Mouse (Mus musculus): Measurements from ENCODE around the gene Dip2c. TPM values are rescaled to one million over a fixed set of nuclear protein-coding genes. Genes with fewer than 3 reads are reported as not detected.

The Dip2c gene
- polyA plus RNA-seq, 1 experiment from 2014 or later: 2.6 TPM

DNA sequence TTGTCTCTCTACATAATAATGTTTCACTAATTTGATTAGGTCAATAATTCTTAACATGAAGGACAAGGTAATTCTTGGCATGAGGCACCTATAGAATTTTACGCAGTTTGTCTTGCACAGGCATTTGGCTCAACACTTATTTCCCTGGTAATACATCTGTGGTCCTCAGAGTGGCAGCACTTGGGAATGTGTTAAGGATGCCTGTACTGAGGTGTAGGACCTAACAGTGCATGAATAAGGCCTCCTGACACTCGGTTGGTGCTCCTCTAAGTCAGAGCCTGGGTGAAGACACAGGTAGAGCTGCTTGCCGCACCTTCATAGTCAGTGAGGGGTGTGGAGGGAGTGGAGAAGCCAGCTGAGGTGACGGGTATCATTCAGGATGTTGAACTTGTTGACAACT, 407.0 kb downstream of the Dip2c start:
- no peaks in the 10 kb centered on the region for H3K4me1 ChIP-seq (replicated peaks; ENCODE audit: control insufficient read depth, insufficient read depth)
- no peaks in the 10 kb centered on the region for H3K9me3 ChIP-seq (ENCODE audit: control insufficient read depth, low read length)
- H3K4me3 ChIP-seq (ENCODE audit: low read depth, low read length): no peak overlapping the region
- DNase-seq (ENCODE audit: low spot score) (no peak), ATAC-seq (ENCODE audit: low FRiP score, low TSS enrichment) (0 out of 2 replicates have a peak, but pooled peaks have one; percentile 40)
- no peaks in the 10 kb centered on the region for H3K27me3 ChIP-seq (ENCODE audit: control insufficient read depth, insufficient read depth, low read length)
- TF ChIP-seq EP300 (optimal IDR thresholded peaks at IDR 0.05) (no peak), CTCF (IDR thresholded peaks at IDR 0.05; ENCODE audit: low read depth) (peak; percentile 49)
- no peak overlapping the region for H3K27ac ChIP-seq (replicated peaks)
- H3K9ac ChIP-seq (ENCODE audit: low read length): no peak overlapping the region
- WGBS: 87% methylated on average over 4 of the region's 4 CpGs
- H3K4me2 ChIP-seq (replicated peaks; ENCODE audit: low read depth): no peak overlapping the region
- peaks cover 22% of the 10 kb centered on the region for H3K36me3 ChIP-seq (ENCODE audit: control insufficient read depth, insufficient read depth, low read length)

DNA sequence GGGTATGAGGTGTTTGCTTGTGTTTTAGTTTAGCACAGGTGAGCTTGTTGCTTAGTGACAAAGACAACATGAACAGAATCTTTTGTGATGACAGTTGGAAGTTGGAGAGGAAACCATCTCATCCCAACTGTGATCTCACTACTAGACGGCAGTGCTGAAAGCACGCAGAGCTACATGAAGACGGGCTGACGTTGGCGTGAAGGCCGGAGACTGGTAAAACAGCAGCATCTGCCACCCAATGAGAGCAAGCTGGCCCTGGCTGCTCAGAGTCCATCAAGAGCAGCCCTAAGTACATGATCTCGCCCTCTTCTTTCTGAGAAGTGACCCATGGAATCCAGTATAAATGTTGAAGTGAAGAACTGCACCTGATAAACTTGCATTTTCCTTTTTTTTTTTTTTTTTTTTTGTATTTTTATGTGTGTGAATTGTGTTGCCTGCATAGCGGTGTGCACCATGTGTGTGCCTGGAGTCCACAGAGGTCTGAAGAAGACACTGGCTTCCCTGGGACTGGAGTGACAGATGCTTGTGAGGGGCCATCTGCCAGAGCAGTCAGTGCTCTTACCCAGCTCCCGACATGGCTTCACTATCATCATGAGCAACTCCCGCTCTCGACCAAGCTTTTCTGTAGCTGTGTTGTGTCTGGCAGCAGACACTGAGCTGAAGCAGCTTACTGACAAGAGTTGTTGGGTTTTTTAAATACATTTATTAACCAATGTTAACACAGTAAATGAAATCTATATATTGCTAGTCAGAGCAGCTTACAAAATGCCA, 408.0 kb downstream of the Dip2c start:
- Histone ChIP-seq H3K27me3 (ENCODE audit: control insufficient read depth, insufficient read depth, low read length) (no peaks in the 10 kb centered on the region), H3K27ac (replicated peaks) (no peak overlapping the region), H3K9ac (ENCODE audit: low read length) (no peak overlapping the region), H3K36me3 (ENCODE audit: control insufficient read depth, insufficient read depth, low read length) (peaks cover 29% of the 10 kb centered on the region), H3K4me1 (replicated peaks; ENCODE audit: control insufficient read depth, insufficient read depth) (no peaks in the 10 kb centered on the region), H3K4me3 (ENCODE audit: low read depth, low read length) (no peak overlapping the region), H3K4me2 (replicated peaks; ENCODE audit: low read depth) (no peak overlapping the region), H3K9me3 (ENCODE audit: control insufficient read depth, low read length) (no peaks in the 10 kb centered on the region)
- DNase-seq (ENCODE audit: low spot score): no peak
- WGBS: 94% methylated on average over 11 of the region's 11 CpGs
- TF ChIP-seq EP300 (optimal IDR thresholded peaks at IDR 0.05): no peak
- ATAC-seq (ENCODE audit: low FRiP score, low TSS enrichment): no peak

DNA sequence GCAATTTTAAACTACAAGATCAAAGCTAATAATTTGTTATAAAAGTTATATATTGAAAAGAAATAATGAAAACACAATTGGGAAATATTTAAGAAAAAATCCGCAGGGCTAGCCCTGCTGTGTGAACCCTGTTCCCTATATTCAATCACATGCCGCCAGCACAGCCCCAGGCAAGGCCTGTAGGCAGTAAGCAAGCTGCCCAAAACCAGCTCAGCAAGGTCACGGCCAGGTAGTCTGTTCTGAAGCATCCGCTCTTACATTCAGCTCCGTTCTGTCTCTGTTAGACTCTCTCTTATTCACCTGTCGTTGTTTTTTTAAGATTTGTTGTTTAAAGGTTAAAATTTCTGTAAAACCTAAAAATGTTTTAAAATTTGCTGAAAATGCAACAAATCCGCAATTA, 409.9 kb downstream of the Dip2c start:
- no peaks in the 10 kb centered on the region for H3K27me3 ChIP-seq (ENCODE audit: control insufficient read depth, insufficient read depth, low read length)
- no peak overlapping the region for H3K4me3 ChIP-seq (ENCODE audit: low read depth, low read length)
- TF ChIP-seq EP300 (optimal IDR thresholded peaks at IDR 0.05) (no peak), CTCF (IDR thresholded peaks at IDR 0.05; ENCODE audit: low read depth) (no peak)
- DNase-seq (ENCODE audit: low spot score): no peak
- H3K4me1 ChIP-seq (replicated peaks; ENCODE audit: control insufficient read depth, insufficient read depth): no peaks in the 10 kb centered on the region
- H3K27ac ChIP-seq (replicated peaks): no peak overlapping the region
- ATAC-seq (ENCODE audit: low FRiP score, low TSS enrichment): no peak
- 92% methylated on average over 7 of the region's 7 CpGs for WGBS
- no peak overlapping the region for H3K9ac ChIP-seq (ENCODE audit: low read length)
- no peaks in the 10 kb centered on the region for H3K9me3 ChIP-seq (ENCODE audit: control insufficient read depth, low read length)
- H3K36me3 ChIP-seq (ENCODE audit: control insufficient read depth, insufficient read depth, low read length): peaks cover 38% of the 10 kb centered on the region
- no peak overlapping the region for H3K4me2 ChIP-seq (replicated peaks; ENCODE audit: low read depth)

DNA sequence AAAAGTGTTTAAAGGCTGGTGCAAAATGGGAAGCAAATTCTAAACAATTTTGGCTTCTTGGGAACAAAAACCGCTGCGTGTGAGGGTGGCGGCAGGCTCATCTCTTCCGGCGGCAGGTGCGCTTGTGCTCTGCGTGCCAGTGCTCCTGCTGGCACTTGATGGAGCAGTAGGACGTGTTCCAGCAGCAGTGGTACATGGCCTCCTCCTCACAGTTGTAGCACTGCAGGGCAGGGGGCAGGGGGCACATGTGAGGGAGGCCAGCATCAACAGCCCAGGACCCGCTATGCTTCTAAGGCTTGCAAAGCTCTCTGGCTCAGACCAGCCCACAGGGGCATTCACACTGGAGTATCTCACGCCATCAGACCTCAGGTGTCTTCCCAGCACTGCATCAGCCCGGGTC, 410.4 kb downstream of the Dip2c start:
- no peak for ATAC-seq (ENCODE audit: low FRiP score, low TSS enrichment)
- H3K9me3 ChIP-seq (ENCODE audit: control insufficient read depth, low read length): no peaks in the 10 kb centered on the region
- no peaks in the 10 kb centered on the region for H3K4me1 ChIP-seq (replicated peaks; ENCODE audit: control insufficient read depth, insufficient read depth)
- H3K9ac ChIP-seq (ENCODE audit: low read length): no peak overlapping the region
- H3K27me3 ChIP-seq (ENCODE audit: control insufficient read depth, insufficient read depth, low read length): no peaks in the 10 kb centered on the region
- TF ChIP-seq EP300 (optimal IDR thresholded peaks at IDR 0.05) (no peak), CTCF (IDR thresholded peaks at IDR 0.05; ENCODE audit: low read depth) (no peak)
- H3K4me3 ChIP-seq (ENCODE audit: low read depth, low read length): no peak overlapping the region
- H3K27ac ChIP-seq (replicated peaks): no peak overlapping the region
- DNase-seq (ENCODE audit: low spot score): no peak
- 89% methylated on average over 11 of the region's 11 CpGs for WGBS
- H3K4me2 ChIP-seq (replicated peaks; ENCODE audit: low read depth): no peak overlapping the region
- peaks cover 38% of the 10 kb centered on the region for H3K36me3 ChIP-seq (ENCODE audit: control insufficient read depth, insufficient read depth, low read length)

DNA sequence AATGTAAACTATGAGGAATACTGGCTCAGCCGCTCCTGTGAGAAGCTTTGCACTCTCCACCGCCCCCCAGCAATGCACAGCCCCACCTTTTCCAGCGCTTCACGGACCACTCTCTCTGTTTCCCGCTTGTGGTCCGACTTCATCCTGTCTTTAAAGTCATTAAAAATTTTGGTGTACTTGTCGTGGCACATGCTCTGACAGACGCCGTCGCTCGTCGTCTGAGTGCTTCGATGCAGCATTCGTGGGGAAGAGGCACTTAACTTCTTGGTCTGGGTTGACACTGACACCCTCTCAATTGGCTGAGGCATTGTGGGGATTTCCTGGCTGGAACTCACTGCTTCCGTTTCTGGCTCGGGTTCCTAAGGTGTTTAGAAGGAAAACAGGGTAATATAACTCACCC, 413.0 kb downstream of the Dip2c start:
- Histone ChIP-seq H3K36me3 (ENCODE audit: control insufficient read depth, insufficient read depth, low read length) (peaks cover 34% of the 10 kb centered on the region), H3K9ac (ENCODE audit: low read length) (no peak overlapping the region), H3K27ac (replicated peaks) (no peak overlapping the region), H3K4me1 (replicated peaks; ENCODE audit: control insufficient read depth, insufficient read depth) (no peaks in the 10 kb centered on the region), H3K4me2 (replicated peaks; ENCODE audit: low read depth) (no peak overlapping the region), H3K9me3 (ENCODE audit: control insufficient read depth, low read length) (no peaks in the 10 kb centered on the region), H3K4me3 (ENCODE audit: low read depth, low read length) (no peak overlapping the region), H3K27me3 (ENCODE audit: control insufficient read depth, insufficient read depth, low read length) (no peaks in the 10 kb centered on the region)
- WGBS: 65% methylated on average over 16 of the region's 16 CpGs
- ATAC-seq (ENCODE audit: low FRiP score, low TSS enrichment): no peak
- TF ChIP-seq CTCF (IDR thresholded peaks at IDR 0.05; ENCODE audit: low read depth) (no peak), EP300 (optimal IDR thresholded peaks at IDR 0.05) (no peak)
- DNase-seq (ENCODE audit: low spot score): no peak

DNA sequence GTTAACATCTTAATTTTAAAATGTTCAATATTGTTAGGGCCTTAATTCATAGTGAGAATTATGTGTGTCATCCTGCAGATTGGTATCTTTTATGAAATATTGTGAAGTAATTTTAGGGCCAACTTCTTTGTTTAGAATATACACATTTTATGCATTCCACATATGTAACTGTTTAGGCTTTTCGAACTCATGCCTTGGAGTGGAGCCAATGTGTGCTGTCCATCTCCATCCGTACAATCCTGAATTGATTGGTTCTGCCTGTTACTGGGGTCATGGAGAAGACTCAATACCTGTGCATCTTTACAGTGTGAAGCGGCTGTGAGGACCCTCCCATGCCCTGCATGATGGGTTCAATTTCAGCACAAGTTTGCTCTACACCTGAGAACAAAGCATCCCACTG, 416.5 kb downstream of the Dip2c start:
- Histone ChIP-seq H3K9ac (ENCODE audit: low read length) (no peak overlapping the region), H3K36me3 (ENCODE audit: control insufficient read depth, insufficient read depth, low read length) (peaks cover 24% of the 10 kb centered on the region), H3K27me3 (ENCODE audit: control insufficient read depth, insufficient read depth, low read length) (no peaks in the 10 kb centered on the region), H3K4me2 (replicated peaks; ENCODE audit: low read depth) (no peak overlapping the region), H3K4me1 (replicated peaks; ENCODE audit: control insufficient read depth, insufficient read depth) (no peaks in the 10 kb centered on the region), H3K4me3 (ENCODE audit: low read depth, low read length) (no peak overlapping the region), H3K9me3 (ENCODE audit: control insufficient read depth, low read length) (no peaks in the 10 kb centered on the region), H3K27ac (replicated peaks) (no peak overlapping the region)
- no peak for DNase-seq (ENCODE audit: low spot score)
- no peak for TF ChIP-seq CTCF (IDR thresholded peaks at IDR 0.05; ENCODE audit: low read depth)
- TF ChIP-seq EP300 (optimal IDR thresholded peaks at IDR 0.05): no peak
- no peak for ATAC-seq (ENCODE audit: low FRiP score, low TSS enrichment)
- 71% methylated on average over 3 of the region's 3 CpGs for WGBS
